Mouse (Mus musculus) lung, postnatal 0 days (tissue): ENCODE data around the gene Cyren.

Source experiments
- CTCF ChIP-seq: IDR thresholded peaks from 2 replicates; pipeline ENCODE4 v1.5.1; 2016; ENCODE audit warnings: antibody characterized with exemption, mild to moderate bottlenecking
- EP300 ChIP-seq: IDR thresholded peaks from 2 replicates; pipeline ENCODE4 v1.6.1; 2016; ENCODE audit warnings: antibody characterized with exemption, mild to moderate bottlenecking, control low read depth

GRCm38 (mm10) chr6:34884724-34885123, 6.9 kb upstream of the Cyren start:
- no peak for TF ChIP-seq CTCF
- TF ChIP-seq EP300 = no peak
